Mouse (Mus musculus) limb, embryonic 14.5 days (tissue): ENCODE measurements around the gene Prkab2. TPM values are rescaled to one million over a fixed set of nuclear protein-coding genes. Genes with fewer than 3 reads are reported as not detected.

Experiments used
- ATAC-seq: fragments of 200-750 bp; cut with Nextera tagmentation; 2 replicates; pipeline ENCODE4 v1.8.0; 2017; ENCODE audit warnings: low read depth, moderate number of reproducible peaks, moderate TSS enrichment; ENCODE audit not compliant: low FRiP score
- DNase-seq: peaks from one replicate; pipeline ENCODE4 v3.0.0-alpha.2; 2015; ENCODE audit warnings: low spot score
- H3K27ac ChIP-seq: fragments of 300-500 bp; sonication (generic); replicated peaks from 2 replicates; pipeline ENCODE4 v1.5.1; 2014; ENCODE audit warnings: low read depth, mild to moderate bottlenecking, low read length, moderate library complexity, mixed read lengths
- H3K27me3 ChIP-seq: fragments of 300-500 bp; sonication (generic); 2 replicates; pipeline ENCODE4 v1.6.1; 2014; ENCODE audit warnings: low read length, mixed read lengths; ENCODE audit not compliant: control insufficient read depth, insufficient read depth
- H3K36me3 ChIP-seq: fragments of 300-500 bp; sonication (generic); 2 replicates; pipeline ENCODE4 v1.6.1; 2014; ENCODE audit warnings: mild to moderate bottlenecking, low read length, moderate library complexity, mixed read lengths; ENCODE audit not compliant: control insufficient read depth, insufficient read depth
- H3K4me1 ChIP-seq: fragments of 300-500 bp; sonication (generic); 2 replicates; pipeline ENCODE4 v1.6.1; 2014; ENCODE audit warnings: antibody characterized with exemption, low read length, mixed read lengths; ENCODE audit not compliant: control insufficient read depth, insufficient read depth
- H3K4me2 ChIP-seq: fragments of 300-500 bp; sonication (generic); replicated peaks from 2 replicates; pipeline ENCODE4 v1.6.1; 2014; ENCODE audit warnings: low read depth, mild to moderate bottlenecking, low read length, moderate library complexity; ENCODE audit not compliant: severe bottlenecking
- H3K4me3 ChIP-seq: fragments of 300-500 bp; sonication (generic); replicated peaks from 2 replicates; pipeline ENCODE4 v1.5.1; 2014; ENCODE audit warnings: low read length
- H3K9ac ChIP-seq: fragments of 300-500 bp; sonication (generic); 2 replicates; pipeline ENCODE4 v1.6.1; 2014; ENCODE audit warnings: mild to moderate bottlenecking, low read depth, low read length, moderate library complexity; ENCODE audit not compliant: severe bottlenecking
- H3K9me3 ChIP-seq: fragments of 300-500 bp; sonication (generic); 2 replicates; pipeline ENCODE4 v1.6.1; 2016; ENCODE audit warnings: low read length; ENCODE audit not compliant: control insufficient read depth
- POLR2A ChIP-seq: fragments of 200-500 bp; IDR thresholded peaks from 2 replicates; pipeline ENCODE4 v1.8.0; 2012; ENCODE audit warnings: inconsistent platforms, mild to moderate bottlenecking, moderate library complexity, borderline replicate concordance; ENCODE audit not compliant: insufficient read depth, insufficient read length; ENCODE audit errors: extremely low read depth
- WGBS: fragments of 180-500 bp; shearing (Covaris S2); extraction: QIAGEN DNeasy Blood & Tissue Kit; methylation state at CpG from one replicate; pipeline ENCODE4 v1.1.7; 2014; 5-methylcytosine and 5-hydroxymethylcytosine counted together
- polyA plus RNA-seq, 2 experiments: library from polyadenylated mRNA; depleted of rRNA in 1 of 2; stranded (reverse) in 1 of 2; unstranded in 1 of 2; fragments of >200 nt; fragmentation: Nextera tagmentation in 1 of 2; extraction: Ambion mirVana in 1 of 2; gene quantifications; 2 replicates each; pipeline versions ENCODE4 v1.2.1 to v1.2.3; 2012 to 2014

Gene Prkab2
- polyA plus RNA-seq (2012; rRNA removed) (15.4 and 15.6 TPM in 2 replicates), polyA plus RNA-seq (2014; fragmentation: Nextera tagmentation; extraction: Ambion mirVana) (7.2 and 7.6 TPM in 2 replicates)

DNA sequence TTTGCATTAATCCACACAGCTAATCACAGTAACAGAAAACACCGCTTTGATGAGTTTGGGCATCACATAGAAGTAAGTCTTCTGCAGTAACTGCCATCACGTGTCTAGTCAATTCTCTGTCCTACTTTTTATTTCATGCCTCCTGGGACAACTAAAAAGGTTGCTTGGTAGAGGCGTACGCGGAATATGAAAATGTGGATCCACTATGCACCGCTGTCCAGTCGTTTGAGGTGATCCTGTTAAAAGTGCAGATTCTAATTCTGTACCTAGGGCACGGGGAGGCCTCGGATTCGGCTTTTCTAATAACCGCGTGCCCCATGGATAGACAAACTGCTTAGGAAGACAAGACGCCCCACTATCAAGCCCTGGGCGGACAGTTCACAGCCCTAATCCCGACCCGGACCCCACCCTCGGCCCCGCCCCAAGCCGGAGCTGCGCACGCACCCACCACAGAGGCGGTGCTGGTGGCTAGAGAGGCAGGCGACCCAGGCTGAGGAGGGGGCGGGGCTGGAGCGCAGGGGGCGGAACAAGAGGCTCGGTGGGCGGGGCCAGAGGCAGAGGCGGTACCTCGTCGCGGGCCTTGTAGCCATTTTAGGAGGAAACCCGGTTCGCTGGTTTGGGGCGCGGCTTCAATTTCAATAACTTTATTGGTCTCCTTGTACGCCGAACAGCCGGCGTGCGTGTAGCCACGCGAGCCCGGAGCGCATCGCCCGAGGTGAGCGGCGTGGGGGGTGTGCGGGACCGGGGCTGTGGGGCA is at the start of gene Prkab2:
Gene Prkab2 (plus strand): TSS at position 539 of the 757 bp plus-strand sequence.
- peak within 1 kb of the TSS; percentile 63 for H3K4me2 ChIP-seq
- peak; percentile 83; the same call in 1 of the 2 replicates for TF ChIP-seq POLR2A
- no peaks in the 10 kb centered on the region for H3K27me3 ChIP-seq
- H3K36me3 ChIP-seq, result peaks cover 9% of the 10 kb centered on the region; the same call in 1 of the 2 replicates
- 0 out of 2 replicates have a peak, but pooled peaks cover 11% of the 10 kb centered on the region for H3K4me1 ChIP-seq
- ATAC-seq (peak; percentile 95), DNase-seq (peak; percentile 97)
- no peak within 1 kb of the TSS for H3K27ac ChIP-seq
- no peaks in the 10 kb centered on the region for H3K9me3 ChIP-seq
- peak within 1 kb of the TSS; percentile 87 for H3K4me3 ChIP-seq
- peak within 1 kb of the TSS; percentile 61 for H3K9ac ChIP-seq
- WGBS, result 3% methylated on average over 33 of the region's 51 CpGs

DNA sequence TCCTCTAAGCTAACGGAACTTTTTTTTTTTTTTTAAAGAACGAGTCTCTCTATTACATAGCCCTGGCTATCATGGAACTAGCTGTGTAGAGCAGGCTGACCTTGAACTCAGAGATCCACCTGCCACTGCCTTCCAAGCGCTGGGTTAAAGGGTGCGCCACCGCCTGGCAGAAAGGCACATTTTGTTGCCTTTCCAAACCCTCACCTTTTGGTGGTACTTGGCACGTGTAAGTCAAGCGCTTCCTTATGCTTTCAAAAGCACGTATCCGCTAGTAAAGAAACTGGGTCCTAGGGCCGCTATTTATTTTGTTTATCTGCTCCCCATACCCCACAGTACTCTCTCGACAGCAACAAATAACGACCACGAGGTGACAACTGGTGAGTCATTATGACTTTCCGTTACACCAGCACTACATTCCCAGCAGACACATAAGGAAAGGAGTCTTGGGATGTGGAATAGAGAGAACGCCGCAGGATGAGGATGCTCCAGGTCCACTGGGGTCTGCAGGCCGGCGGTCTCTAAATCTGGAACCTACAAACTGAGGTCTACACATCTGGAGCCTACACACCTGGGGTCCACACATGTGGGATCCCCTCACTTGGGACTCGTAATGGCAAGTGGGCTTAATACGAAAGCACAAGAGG is 48.7 kb upstream of the Prkab2 start:
- Histone ChIP-seq H3K36me3 (no peaks in the 10 kb centered on the region), H3K27ac (peak overlapping the region; percentile 91), H3K4me2 (peak overlapping the region; percentile 60), H3K9me3 (no peaks in the 10 kb centered on the region), H3K9ac (peak overlapping the region; percentile 88), H3K4me3 (peak overlapping the region; percentile 78), H3K4me1 (peaks cover 3% of the 10 kb centered on the region; the same call in 1 of the 2 replicates), H3K27me3 (no peaks in the 10 kb centered on the region)
- DNase-seq (peak; percentile 6), ATAC-seq (peak; percentile 34)
- TF ChIP-seq POLR2A, result no peak
- WGBS, result 4% methylated on average over 20 of the region's 20 CpGs

DNA sequence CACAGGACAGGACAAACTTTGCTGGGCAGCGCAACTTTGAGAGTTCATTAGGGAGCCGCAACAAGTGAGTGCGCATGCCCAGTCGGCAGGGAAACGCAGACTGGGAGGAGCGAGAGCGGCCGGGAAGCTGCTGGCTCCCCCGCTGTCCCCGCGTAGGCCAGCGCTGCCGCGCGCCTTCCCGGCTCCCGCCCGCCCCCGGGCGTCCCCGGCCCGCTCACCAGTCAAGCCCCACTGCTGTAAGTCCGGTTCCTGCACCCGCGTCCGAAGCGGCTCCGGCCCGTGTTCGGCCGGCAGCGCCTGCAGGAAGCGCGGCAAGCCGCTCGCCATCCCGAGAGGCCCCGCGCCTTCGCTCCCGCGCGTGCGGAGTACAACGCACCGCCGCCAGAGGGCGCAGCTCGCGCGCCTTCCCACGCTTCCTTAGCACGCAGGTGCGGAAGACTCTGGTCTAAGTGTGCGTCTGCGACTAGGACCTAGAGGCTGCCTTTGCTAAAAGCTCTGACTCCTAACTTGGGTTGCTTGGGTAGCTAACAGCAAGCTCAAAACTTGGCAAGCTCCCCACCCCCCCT is 48.1 kb upstream of the Prkab2 start, which contains the start of gene Chd1l:
Gene Chd1l (minus strand): TSS at position 359 of the 566 bp plus-strand sequence.
- 0% methylated on average over 46 of the region's 56 CpGs for WGBS
- Histone ChIP-seq H3K9ac (peak within 1 kb of the TSS; percentile 88), H3K4me2 (peak within 1 kb of the TSS; percentile 60), H3K27ac (peak within 1 kb of the TSS; percentile 91), H3K27me3 (no peaks in the 10 kb centered on the region), H3K4me1 (peaks cover 3% of the 10 kb centered on the region; the same call in 1 of the 2 replicates), H3K36me3 (no peaks in the 10 kb centered on the region), H3K4me3 (peak within 1 kb of the TSS; percentile 78), H3K9me3 (no peaks in the 10 kb centered on the region)
- ATAC-seq (peak; percentile 94), DNase-seq (peak; percentile 86)
- 0 out of 2 replicates have a peak, but pooled peaks have one; percentile 38 for TF ChIP-seq POLR2A

DNA sequence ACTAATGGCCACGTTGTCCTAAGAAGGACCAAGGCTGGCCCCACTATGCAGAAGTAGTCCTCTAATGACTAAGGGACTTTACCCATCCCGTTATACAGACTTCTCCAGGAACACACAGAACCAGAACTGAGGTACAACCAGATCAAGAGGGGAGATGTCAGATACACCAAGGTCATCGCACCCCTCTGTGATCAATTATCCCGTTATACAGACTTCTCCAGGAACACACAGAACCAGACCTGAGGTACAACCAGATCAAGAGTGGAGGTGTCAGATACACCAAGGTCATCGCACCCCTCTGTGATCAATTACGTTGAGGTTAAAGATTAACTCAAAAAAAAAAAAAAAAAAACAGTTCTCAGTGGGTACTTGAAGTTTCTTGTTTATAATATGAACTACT is 47.0 kb upstream of the Prkab2 start:
- ATAC-seq, result no peak
- Histone ChIP-seq H3K9ac (no peak overlapping the region), H3K4me2 (no peak overlapping the region), H3K27ac (no peak overlapping the region), H3K4me1 (peaks cover 3% of the 10 kb centered on the region; the same call in 1 of the 2 replicates), H3K4me3 (no peak overlapping the region), H3K36me3 (no peaks in the 10 kb centered on the region), H3K9me3 (no peaks in the 10 kb centered on the region), H3K27me3 (no peaks in the 10 kb centered on the region)
- WGBS, result 88% methylated on average over 6 of the region's 6 CpGs
- DNase-seq, result no peak
- TF ChIP-seq POLR2A, result no peak

DNA sequence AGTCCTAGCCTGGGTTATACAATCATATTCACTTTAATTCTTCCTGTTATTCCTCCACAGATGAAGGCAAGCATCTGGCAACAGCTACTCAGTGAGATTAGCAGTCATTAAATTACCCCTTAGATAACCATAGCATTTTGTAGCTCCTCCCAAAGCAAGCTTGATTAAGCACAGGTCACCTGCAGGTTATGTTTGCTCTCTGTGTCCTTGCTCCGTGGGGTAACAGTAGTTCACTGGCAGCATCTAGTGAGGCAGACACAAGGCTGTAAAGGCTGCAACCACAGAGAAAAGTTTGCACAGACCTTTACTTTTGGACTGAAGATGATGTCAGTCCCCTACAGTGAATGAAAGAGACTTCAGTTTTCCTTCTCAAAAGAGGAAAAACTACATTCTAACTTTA is 42.8 kb upstream of the Prkab2 start:
- Histone ChIP-seq H3K9me3 (no peaks in the 10 kb centered on the region), H3K4me1 (no peaks in the 10 kb centered on the region), H3K27me3 (no peaks in the 10 kb centered on the region), H3K27ac (no peak overlapping the region), H3K9ac (no peak overlapping the region), H3K4me3 (no peak overlapping the region), H3K4me2 (no peak overlapping the region), H3K36me3 (no peaks in the 10 kb centered on the region)
- WGBS, result 21% methylated on average over 1 of the region's 1 CpGs
- TF ChIP-seq POLR2A, result no peak
- DNase-seq (no peak), ATAC-seq (no peak)
